Mouse (Mus musculus) inflammation-experienced regulatory T-cells, adult 16 weeks (primary cell): ENCODE results near the gene L3mbtl3. TPM values are rescaled to one million over a fixed set of nuclear protein-coding genes. Genes with fewer than 3 reads are reported as not detected.

Experiments used
- polyA plus RNA-seq: library from polyadenylated mRNA; unstranded; fragments of 100-300 nt; shearing (Covaris generic); gene quantifications from one replicate; pipeline ENCODE4 v1.2.1, GENCODE M21; 2017

L3mbtl3 gene
- 14.8 TPM for polyA plus RNA-seq

DNA sequence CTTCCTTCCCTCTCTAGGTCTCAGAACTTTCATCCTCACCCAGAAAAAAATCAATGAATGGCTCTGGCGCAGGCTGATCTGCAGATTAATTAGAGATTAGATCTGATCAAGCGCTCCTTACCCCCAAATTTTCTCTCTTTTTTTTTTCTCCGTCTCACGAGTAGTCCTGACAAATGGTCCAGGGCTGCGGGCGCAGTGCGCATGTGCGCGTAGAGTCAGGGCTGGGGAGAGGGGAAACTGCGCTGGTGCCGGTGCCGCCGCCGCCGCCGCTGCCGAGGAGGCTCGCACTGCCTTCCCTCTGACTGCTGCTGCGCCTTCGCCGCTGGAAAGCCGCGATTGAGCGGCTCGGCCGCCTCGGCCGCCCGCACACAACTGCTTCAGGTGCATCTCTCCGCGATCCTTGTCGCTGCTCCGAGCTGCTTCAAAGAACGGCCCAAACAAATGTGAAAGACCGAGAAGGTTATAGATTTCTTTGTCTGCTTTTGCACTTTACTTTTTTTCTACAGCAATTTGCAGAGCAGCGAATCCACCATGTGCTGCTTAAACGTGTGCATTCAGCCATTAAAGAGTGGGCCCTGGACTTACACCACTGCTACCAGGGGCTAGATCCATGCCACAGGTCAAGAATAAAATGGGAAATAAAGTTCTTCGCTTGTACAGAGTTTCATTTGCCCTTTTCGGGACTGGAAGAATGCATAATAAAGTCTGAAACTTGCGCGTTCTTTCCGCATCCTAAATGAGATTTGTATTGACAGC lies at the start of gene L3mbtl3:
L3mbtl3 (minus strand) TSS at position 182 of the 756 bp plus-strand sequence.

DNA sequence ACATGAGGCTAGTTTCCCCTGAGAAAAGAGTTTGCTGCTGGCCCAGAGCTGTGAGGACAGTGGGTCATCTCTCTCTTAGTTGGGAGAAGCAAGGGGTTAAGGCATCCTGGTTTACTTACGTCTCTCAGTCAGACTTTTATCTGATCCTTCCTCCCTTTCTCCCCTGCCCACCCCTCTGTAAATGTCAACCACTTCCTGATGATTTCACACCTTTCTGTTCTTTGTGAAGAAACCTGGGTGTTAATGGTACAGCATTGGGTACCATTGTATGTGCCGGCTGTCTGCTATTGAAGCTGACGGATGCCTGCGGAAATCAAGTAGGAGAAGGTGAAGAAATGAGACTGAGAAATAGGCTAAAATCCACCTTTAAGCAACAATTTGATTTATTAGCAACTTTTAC lies 146.3 kb downstream of the L3mbtl3 start, which contains the start of gene Samd3:
Samd3 (plus strand) TSS at position 220 of the 400 bp plus-strand sequence.

Other genes starting within 250 kb of the L3mbtl3 start
- 2.2 TPM for gene Samd3, start 146.3 kb downstream of the L3mbtl3 start, polyA plus RNA-seq